Mouse (Mus musculus): ENCODE measurements around the gene Cd99l2.

GRCm38 (mm10) chrX:71434448-71434847 lies 58.2 kb downstream of the Cd99l2 start:
- TF ChIP-seq POLR2A (IDR thresholded peaks at IDR 0.05; ENCODE audit: borderline replicate concordance, low read depth, low read length) (no peak), CTCF (IDR thresholded peaks at IDR 0.05; ENCODE audit: low read depth, low read length) (no peak)
